Mouse (Mus musculus) c-Kit-negative CD71-positive TER-119-positive erythroid progenitor cells, embryonic 14.5 days (primary cell): Measurements from ENCODE around the gene Rab11fip3.
"Not testable (repeated sequence)": the region's sequence is repeated elsewhere in the genome, so short reads cannot be mapped to it uniquely, and the experiment has no call there.

Experiments used
- DNase-seq: peaks from one replicate; pipeline ENCODE4 v3.0.0-alpha.2; 2013; ENCODE audit warnings: low read depth, low spot score

Rab11fip3 gene

GRCm38 (mm10) chr17:26040711-26041110 lies 28.6 kb downstream of the Rab11fip3 start:
- DNase-seq: not testable (repeated sequence)

DNA sequence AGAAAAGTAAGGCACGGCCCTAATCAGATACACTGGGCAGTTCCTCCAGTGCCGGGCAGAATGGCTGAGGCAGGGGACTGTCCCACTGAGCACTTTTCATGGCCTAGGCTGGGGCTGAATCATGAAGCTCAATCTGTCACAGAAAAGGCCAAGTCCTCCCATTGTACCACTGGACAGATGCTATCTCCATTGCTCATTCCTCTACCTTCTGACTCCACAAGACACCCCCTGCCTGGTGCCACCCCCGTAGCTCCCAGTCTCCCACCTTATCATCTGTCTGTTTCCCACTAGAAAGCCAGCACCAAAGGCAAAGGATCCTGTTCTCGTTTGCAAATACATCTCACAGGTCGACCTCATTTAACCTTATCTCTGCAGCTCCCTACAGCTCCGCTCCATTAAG lies 37.3 kb downstream of the Rab11fip3 start:
- DNase-seq: no peak

DNA sequence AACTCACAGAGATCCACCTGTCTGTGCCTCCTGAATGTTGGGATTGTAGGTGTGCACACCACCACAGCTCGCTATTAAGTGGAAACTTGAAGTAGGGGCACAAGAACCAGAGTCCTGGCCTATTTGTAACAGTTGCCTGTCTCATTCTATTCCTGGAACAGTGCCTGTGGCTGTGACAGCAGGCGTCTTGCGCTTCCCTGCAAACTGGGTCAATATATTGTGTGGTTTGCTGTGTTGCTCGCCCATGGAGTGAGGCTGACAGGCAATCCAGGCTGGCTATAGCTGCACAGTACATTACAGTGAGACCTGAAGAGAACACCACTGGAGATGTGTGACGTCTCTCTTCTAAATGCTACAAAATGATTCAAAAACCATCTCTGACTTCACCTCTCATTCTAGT lies 37.8 kb downstream of the Rab11fip3 start:
- DNase-seq: no peak

DNA sequence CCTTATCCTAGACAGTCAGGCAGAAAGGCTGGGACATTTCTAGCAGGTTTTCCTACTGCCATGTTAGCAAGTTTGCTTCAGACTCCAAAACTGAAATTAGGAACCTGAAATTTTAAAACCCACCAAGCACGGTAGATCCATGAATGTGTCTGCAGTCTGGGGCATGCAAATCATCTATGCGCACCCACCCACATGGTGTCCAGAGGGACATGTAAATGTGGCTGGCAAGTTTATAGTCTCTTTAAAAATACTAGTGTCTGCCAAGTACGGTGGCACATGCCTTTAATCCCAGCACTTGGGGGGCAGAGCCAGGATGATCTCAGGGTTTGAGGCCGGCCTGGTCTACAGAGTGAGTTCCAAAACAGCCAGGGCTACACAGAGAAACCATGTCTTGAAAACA lies 41.1 kb downstream of the Rab11fip3 start:
- no peak for DNase-seq

DNA sequence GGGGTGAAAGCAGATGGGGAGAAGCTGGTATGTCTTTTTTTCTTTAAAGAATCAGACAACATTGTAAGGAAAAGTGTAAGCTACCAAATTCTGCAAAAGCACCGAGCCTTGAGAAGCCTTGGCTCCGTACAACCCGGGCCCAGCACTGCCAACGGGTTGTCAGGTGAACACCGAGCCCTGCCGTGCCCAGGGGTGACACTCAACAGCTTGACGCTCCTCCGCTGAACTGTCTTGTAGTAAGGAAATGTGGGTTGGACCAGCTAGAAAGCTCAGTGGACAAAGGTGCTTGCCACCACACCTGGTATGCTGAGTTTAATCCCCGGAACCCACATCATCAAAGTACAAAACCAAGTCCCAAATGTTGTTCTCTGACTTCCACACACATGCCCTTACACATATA lies 44.7 kb downstream of the Rab11fip3 start:
- no peak for DNase-seq

- DNase-seq: no peak
These were observed 45.4 kb downstream of the Rab11fip3 start for GRCm38 (mm10) chr17:26023966-26024365.

DNA sequence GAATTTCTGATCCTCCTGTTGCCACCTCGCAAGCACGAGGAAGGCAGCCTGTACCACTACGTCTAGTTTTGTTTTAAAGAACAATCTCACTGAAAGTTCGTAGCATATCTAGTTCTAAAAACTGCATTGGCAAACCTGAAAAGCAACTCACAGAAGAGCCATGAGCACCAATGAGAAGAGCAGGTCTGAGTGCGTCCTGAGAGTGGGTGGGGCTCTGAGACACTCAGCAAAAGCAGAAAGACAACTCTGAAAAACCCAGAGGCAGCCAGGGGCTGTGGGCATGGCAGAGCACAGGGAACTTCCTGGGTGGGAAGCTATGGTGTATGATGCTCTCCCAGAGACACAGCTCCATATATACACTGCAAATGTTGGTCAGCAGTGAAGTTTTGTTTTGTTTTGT lies 46.2 kb downstream of the Rab11fip3 start:
- DNase-seq: no peak

DNA sequence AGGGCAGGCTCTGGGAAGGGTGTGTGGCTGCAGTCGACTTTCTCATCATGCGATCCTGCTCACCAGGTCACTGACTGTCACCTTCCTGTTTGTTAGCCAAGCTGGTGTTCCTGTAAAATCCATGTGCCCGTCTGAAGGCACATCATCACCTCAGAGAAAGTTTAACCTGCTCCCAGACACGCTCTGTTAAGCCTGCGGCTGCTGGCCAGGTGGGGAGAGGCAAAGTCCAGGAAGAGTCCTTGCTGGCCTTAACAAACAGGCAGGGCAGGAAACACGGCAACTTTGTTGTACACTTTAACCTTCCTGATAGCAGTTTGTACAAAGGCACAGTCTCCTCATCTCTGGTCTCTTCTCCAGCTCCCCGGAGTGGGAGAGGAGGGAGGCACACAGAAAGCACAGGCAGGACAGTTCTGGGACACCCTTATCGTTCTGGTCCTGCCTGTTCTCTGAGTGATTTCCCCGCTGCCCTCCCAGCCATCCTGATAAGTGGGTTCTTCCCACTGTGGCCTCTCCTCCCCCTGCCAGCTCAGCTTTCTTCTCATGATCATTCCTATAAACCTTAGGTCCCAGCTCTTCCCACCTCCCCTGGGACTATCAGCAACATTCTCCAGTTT lies 47.5 kb downstream of the Rab11fip3 start:
- DNase-seq: no peak

GRCm38 (mm10) chr17:26020848-26021347 lies 48.5 kb downstream of the Rab11fip3 start:
- DNase-seq: no peak

DNA sequence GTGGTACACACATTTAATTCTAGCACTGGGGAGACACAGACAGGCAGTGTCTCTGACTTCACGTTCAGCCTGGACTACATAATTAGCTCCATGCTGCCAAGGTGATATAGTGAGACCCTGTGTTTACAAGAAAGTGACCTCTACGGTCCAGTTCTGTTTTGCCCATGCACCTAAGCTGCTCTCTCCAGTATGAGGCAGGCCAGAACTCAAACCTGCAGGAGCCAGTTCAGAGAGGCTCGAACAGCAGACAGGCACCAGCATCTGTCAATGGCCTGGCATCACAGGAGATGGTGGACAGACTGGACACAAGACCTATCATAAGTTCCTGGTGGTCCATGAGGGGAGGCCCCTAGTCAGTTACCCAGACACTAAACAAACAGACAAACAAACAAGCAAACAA lies 51.0 kb downstream of the Rab11fip3 start:
- no peak for DNase-seq

DNA sequence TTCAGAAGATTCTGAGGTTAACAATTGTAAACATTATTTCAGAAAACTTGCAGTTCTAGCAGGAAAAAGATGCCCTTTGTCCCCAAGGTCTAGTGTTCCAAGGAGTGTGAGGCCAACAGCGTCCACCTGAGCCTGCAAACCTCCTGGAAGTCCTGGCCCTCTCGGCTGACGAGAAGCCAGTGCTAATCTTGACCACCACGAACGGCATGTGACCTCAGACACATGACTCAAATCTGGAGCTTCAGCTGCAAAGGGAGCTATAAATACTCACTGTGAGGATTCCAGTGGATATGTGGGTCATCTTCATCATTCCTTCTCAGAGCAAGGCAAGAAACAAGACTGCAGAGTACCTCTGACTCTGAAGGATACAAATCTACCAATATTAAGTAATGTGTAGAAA lies 51.4 kb downstream of the Rab11fip3 start:
- no peak for DNase-seq

GRCm38 (mm10) chr17:26017021-26017420 lies 52.3 kb downstream of the Rab11fip3 start:
- DNase-seq: no peak

DNA sequence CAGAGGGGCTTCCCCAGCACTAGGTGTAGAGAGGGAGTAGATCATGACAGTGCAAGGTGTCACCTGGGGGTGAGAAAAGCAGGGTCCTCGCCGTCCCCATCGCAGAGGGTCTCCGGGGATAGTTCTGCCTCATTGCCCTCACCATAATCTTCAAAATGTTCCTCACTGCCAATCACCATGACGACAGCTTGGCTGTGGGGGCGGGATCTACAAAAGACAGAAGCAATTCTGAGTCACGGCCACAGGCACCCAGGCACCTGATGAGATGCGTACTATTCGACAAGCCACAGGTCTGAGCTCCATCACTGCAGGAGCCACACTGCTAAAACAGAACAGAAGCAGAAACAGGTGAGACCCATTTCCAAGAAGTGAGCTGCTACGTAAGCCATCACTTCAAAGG lies 55.6 kb downstream of the Rab11fip3 start:
- DNase-seq: no peak

DNA sequence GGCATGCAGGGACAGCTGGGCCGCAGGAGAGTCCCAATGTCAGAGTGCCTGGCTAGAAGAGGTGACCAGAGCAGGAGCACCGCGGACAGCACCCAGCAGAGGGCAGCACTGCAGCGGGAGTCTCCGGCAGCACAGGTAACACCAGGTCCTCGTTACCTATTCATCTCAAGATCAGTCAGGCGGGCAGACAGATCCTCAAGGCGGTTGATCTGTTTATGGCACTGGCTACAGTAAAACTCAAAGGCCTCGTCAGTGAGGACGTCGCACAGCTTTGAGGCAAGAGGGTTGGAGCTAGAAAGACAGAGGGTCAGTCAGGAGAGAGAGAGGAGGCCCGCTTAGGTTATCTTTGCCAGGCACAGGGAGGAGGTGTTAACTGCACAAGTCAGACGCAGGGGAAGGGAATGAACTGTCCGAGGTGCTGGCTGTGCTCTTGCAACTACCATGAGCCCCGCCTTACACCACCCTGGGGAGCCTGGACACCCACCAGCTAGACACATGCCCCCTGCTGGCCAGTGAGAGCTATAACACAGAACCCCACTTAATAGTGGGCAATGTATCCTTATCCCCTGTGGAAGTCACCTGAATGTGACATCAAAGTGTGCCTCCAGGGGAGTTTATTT lies 57.4 kb downstream of the Rab11fip3 start:
- DNase-seq: peak; percentile 82

DNA sequence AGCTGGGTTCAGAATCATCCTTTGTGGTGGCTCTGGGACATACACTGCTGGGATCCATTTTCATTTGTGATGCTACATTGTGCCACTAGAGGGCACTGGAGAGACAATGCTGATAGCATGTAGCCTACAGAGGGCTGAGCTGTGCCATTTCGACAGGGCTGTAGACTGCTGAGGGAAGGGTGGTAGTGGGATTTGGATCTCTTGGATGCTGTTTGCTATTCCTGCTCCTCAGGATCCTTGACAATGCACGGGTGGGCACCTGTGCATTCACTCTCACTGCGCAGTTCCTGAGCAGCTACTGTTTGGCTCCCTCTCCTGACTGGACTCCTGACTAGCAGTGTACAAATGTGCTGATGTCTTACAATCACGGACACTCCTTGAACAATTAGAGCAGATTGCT lies 59.8 kb downstream of the Rab11fip3 start:
- peak; percentile 86 for DNase-seq

DNA sequence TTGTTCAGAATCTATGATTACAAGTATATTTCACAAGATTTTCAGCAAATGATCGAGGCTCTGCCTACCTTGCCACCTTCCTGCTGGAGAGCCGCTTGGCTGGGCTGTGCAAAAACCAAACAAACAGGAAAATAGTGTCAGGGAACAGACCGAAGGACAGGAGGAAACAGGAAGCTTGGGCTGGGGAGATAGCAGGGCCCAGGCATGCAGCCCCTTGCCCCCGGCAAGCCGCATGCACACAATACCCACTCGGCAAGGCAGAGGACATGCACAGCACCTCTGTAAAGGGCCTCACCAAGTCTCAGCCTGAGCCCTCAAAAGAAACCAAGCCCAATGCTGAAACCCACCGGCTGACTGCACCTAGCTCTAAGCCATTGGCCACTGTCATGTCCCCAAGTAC lies 60.6 kb downstream of the Rab11fip3 start:
- DNase-seq: no peak

DNA sequence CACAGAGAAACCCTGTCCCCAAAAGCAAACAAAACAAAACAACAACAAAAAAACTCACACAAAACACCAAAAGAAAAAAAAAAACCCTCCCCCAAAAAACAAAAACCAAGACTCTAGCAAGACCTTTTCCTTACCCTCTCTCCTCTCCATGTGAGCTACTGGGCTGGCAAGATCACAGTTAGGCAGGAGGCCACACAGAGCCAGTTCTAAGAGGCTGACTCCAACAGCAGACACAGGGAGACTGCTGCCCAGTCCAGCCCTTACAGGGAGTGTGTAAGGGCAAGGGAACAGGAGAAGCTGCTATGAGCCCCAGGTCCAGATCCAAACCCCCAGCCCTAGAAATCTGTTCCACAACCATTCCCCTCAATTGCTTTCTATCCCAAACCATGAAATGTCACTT lies 61.0 kb downstream of the Rab11fip3 start:
- DNase-seq: no peak

GRCm38 (mm10) chr17:26007646-26008045 lies 61.7 kb downstream of the Rab11fip3 start:
- DNase-seq: no peak

- no peak for DNase-seq
These were observed 63.5 kb downstream of the Rab11fip3 start for GRCm38 (mm10) chr17:26005731-26006450.

GRCm38 (mm10) chr17:26004711-26005110 lies 64.6 kb downstream of the Rab11fip3 start:
- no peak for DNase-seq

- no peak for DNase-seq
These were observed 65.5 kb downstream of the Rab11fip3 start for GRCm38 (mm10) chr17:26003864-26004263.

GRCm38 (mm10) chr17:25998425-25998824 lies 70.9 kb downstream of the Rab11fip3 start:
- no peak for DNase-seq

- DNase-seq: no peak
These were observed 75.9 kb downstream of the Rab11fip3 start for GRCm38 (mm10) chr17:25993489-25993888.
